Mouse (Mus musculus) c-Kit-positive CD71-positive TER-119-positive erythroid progenitor cells, embryonic 14.5 days (primary cell): ENCODE measurements around the gene Xrra1.
"Not testable (repeated sequence)": the region's sequence is repeated elsewhere in the genome, so short reads cannot be mapped to it uniquely, and the experiment has no call there.

Source experiments
- DNase-seq: peaks from one replicate; pipeline ENCODE4 v3.0.0-alpha.2; 2013; ENCODE audit warnings: low spot score

The Xrra1 gene

DNA sequence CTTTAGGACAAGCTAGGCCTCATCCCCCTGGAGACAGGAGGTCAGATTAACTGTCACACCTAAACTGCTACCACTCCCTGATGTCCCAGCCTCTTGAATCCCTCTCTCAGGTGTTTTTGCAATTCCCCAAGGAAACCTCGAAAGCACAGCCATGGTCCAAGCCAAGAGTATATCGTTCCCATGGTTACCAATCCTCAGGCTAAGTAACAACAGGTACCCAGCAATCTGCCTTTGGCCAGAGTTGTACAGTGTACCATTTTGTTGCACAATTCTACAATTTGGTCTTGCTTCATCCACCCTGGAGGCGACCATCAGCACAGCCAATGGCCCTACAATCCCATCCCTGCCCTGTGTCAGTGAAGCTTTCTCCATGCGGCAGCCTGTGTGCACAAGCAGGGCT lies 38.0 kb downstream of the Xrra1 start:
- DNase-seq, result no peak

GRCm38 (mm10) chr7:99902208-99902607 lies 43.3 kb downstream of the Xrra1 start:
- DNase-seq, result no peak

DNA sequence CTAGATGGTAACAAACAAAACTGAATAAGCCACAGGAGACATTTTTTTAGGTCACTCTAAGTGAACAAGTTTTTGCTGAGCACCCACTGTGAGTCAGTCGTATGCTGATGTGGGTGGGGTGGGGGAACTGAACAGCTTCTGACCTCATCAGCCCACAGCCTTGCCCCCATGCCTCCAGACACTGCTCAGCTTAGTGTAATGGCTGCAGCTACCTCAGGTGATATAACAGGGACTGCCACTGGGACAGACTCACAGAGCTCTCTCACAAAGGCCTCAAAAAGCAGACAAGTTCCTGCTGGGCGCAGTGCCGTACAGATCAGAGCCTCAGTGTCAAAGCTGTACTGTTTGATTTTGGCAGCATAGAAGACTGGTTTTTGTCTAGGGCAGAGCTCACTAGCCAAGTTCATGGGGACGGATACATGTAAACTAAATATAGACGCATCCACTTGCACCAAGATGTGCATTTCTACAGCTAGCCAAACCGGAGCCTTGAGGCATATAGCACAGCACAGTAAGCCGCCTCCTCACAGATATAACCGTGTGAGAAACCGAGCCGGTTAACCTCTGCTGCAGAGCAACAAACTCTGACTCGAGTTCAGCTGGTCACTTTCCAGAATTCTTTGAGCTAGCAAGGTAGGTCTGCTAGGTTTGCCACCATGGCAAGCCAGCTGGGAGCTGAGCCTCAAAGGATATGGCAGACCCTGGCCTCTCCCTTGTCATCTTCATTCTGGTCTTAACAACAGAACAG lies 44.2 kb downstream of the Xrra1 start:
- no peak for DNase-seq

DNA sequence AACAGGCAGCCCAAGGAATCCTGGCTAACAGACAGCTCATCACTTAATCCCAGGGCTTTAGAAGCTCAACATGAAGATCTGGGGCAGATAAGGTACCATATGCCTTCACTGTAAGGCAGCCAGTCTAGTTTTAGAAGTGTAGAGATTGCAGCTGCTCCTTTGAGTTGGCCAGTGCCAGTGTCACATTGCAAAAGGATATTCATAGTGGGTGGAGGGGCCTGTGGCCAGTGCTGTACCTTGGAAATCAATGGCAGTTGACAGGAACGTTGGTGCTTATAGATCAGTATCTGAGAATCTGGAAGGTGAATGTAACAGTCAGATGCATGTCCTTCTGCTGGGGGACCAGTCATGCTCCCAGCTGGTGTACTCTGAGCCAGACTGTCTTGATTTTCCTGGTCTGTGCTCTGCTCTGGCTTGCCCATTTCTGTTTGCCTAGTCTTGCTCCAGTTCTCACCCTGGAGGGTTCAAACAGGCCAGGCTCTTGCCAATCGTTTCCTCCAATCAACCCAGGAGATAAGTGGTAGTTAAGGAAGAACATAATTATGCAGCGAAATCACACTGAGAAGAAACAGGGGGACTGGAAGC lies 45.6 kb downstream of the Xrra1 start:
- no peak for DNase-seq

- DNase-seq, result no peak
These were observed 47.4 kb downstream of the Xrra1 start for GRCm38 (mm10) chr7:99906346-99906745.

DNA sequence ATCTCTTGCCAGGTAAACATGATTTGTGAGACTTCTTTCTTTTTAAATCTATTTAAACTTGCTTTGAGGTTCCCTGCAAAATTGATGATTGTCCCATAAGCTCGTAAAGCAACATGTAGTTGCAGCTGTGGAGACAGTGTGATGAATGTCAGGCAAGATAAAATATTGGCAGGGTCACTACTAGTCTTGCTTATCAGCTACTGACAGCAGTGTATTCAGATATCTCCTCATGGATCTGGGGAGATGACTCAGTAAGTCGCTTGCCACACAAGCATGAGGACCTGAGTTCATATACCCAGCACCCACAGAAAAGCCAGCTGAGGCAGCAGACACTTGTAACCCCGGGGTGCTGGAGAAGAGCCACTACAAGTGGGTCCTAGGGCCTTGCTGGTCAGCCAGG lies 48.5 kb downstream of the Xrra1 start:
- DNase-seq, result peak; percentile 42

DNA sequence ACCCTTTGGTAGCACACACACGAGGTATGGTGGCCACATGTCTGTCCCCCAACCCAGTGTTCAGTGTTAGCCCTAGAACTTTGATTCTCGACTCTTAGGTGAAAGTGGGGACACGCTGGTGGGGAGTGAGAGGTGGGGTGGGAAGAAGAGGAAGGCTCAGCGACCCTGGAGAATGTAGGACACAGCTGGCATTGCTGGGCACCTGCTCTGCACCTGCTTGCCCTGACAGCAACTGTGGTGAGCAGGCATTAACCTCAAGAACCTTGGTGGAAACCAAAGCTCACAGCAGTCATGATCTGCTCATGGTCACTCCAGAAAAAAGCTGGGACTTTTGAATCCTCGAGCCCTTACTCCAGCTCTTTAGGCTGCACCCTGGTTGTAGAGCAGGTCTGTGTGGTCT lies 52.1 kb downstream of the Xrra1 start:
- DNase-seq, result no peak

DNA sequence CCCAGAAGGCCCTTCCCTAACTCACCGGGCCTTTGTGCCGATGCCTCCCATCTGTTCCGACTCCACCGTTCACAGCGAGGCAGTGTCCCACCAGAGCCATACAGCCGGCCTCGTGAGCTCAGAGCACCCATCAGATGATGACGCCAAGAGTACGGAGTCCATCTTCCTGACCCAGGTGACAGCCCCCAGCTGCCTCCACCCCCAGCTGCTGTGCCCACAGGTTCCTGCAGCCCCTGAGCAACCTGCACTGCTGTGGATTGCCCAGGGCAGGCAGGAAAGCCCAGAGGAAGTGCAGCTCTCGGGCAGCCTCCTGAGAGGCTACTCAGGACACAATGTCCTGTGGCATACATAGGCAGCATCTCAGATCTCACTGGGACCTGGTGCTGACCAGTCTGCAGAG lies 55.4 kb downstream of the Xrra1 start:
- DNase-seq, result no peak

DNA sequence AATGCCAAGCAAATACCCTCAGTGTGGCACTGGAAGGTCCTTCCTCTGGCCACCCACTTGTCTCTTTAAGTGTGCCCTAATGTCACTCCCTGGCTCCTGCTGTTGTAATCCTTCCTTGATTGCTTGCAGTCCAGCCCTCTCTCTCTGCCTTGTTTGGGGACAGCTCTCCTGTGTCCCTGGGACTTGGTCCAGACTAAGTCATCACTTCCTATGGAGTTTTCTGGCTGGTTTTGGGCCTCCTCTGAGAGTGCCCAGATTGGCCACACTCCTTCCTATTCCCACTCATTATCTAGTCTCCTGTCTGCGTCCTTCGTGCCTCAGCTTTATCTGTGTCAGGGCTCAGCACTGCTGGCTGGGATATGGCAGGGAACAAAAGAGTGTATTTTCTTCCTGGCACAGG lies 56.6 kb downstream of the Xrra1 start:
- no peak for DNase-seq

- DNase-seq, result no peak
These were observed 57.9 kb downstream of the Xrra1 start for GRCm38 (mm10) chr7:99916741-99917319.

DNA sequence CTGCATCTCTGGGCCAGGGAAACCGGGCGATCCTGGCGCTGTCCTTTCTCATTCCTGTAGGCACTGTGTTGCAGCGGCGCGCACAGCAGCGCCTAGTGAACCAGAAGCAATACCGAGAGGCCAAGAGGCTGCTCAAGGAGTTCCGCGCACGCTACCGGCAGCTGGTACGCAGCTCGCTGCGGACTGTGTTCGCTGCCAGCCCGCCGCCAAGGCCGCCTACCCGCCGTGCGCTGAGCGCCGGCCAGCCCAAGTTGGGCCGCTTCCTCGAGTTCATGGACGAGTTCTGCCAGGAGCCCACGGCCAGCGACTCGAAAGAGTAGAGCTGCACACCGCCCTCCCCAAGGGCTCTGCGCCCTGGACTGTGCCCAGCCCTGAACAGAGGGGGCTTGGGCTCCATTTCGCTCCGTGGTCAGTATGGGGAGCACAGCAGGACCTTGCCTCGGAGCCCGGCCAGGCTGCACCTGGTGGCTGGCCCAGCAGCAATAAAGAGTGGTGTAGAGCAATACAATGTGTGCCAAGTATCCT lies 58.5 kb downstream of the Xrra1 start:
- no peak for DNase-seq

DNA sequence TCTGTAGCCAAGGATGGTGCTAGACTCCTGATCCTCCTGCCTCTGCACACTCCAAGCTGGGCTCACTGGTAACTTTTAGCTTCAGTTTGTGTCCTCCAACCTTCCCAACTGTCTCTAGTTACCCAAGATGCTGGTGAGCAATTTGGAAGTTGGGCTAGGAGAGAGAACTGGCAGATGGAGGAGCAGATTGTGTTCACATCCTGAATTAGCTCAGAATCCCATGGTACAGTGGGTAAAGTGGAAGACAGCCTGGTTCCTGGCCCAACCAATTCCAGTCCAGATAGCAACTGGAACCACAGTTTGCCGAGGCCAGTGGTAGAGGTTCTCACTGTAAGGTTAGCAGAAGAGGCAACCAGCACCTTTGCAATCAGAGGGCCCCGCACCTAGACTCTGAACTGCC lies 60.2 kb downstream of the Xrra1 start:
- DNase-seq, result no peak

DNA sequence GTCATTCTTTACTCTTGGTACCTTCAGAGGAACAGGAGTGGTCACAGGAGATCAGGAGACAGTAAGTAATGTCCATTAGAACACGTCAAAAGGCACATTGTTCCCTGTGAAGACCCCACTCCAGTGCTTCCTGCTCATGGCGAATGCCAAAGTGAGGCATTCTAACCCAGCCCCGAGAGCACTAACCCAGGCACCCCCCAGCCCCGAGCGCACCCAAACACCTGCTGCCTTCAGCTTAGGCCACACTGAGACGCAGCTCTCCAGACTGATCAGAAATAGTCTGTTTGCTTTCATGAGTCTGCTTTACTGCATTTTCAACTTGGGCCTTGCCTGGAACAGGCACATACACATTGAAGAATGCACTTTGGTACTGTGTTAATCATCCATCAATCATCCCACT lies 61.1 kb downstream of the Xrra1 start:
- DNase-seq, result no peak

DNA sequence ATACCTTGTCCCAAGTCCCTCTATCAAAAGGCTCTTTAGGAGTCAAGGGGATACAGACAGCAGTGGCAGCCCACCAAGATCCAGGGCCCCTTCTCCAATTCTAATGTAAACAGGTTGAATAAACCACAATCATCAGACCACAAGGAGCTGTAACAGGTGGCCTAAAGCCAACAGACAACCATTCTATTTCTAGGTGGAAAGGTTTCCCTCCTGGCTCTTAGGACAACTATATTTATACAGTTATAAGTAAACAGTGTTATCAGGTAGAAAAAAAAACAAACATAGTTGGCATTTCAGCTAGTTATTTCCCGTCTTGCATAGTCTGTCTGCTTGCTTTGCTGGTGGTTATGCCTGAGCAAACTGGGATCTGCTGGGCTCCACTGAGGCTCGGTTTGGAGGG lies 61.5 kb downstream of the Xrra1 start:
- no peak for DNase-seq

DNA sequence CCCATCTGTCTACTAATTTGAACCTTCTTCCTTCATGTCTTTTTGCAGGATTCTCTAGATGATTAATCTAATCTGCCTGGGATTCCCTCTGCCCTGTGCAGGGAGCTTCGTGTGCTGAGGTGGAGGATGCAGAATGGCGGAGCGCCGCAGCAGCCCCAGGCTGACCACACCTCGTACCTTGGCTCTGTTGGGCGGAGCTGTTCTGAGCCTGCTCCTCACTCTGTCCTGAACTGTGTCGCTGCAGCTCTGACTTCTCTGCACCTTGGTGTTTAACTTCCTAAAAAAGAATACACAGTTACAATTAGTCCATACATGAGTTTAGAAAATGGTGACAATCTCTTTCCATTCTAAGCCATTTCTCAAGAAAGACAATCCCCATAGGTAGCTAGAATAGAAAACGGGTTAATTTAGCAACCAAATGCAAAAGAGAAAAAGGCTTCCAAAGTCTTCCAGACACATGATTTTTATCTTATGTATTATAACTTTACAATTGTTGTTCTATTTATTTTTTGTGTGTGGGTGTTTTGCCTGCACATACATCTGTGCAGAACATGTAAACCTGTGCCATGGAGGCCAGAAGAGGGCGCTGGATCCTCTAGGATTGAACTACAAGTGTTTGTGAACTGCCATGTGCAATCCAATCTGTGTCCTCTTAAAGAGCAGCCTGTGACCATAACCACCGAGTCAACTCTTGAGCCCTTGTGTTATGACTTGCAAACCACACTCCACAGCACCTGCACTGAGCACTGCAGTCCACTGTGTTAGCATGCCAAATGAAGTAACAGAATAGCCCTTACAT lies 68.2 kb downstream of the Xrra1 start:
- peak; percentile 32 for DNase-seq

DNA sequence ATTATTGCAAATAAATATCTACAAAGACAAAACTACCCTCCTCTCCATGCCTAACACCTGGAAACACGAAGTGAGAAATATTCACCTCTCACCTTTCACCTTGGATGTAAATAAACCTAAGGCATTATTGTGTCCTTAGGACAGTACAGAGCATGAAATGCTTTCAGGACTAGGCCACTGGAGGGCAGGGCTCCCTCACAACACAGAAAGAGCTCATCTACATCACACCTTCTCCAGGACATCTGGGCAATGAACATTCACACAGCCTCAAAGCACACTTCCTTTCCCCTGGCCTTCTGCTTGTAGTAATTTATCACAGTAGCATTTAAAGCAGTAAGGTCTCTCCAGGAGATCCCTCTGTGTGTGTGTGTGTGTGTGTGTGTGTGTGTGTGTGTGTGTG lies 76.8 kb downstream of the Xrra1 start:
- DNase-seq, result no peak

DNA sequence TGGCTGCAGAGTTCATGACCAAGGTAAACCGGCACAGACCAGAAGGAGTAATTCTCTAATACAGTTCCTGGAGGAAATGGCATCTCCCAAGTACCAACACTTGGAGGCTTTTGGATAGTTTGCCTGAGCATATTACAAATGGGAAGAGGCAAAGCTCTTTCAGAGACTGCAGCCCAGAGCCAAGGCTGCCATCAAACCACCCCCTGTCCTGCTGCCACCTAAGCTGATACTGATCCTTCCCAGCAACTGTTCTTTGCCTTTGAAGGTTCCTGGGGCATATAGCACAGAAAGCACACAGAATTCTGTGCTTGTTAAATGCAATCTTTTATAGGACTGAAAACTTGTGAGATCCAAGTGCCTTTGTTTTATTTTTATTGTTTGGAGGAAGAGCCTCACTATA lies 81.8 kb downstream of the Xrra1 start:
- no peak for DNase-seq

DNA sequence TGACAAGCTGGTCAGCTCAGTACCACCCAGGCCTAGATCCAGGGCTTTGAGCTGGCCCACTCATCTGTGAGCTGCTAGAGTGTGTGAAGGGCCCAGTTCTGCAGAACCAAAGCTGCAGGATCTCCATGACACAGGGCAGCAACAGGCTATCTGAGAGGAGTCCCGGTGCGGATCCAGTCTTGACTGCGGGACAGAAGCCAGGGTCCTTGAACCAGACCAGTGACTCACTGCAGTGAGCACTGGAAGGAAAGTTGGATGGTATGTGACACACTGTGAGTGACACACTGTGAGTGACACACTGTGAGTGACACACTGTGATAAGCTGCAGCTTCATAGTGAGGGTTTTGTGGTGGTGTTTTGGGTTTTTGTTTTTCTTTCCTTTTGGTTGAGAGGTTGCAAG lies 85.6 kb downstream of the Xrra1 start:
- no peak for DNase-seq

DNA sequence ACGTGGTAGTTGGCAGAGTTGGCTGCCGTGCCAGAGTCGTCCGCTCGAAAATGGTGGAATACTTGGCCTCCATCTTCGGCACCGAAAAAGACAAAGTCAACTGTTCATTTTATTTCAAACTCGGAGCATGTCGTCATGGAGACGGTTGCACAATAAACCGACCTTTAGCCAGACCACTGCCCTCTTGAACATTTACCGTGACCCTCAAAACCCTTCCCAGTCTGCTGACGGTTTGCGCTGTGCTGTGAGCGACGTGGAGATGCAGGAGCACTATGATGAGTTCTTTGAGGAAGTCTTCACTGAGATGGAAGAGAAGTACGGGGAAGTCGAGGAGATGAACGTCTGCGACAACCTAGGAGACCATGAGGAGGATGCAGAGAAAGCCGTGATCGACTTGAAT lies 86.1 kb downstream of the Xrra1 start:
- not testable (repeated sequence) for DNase-seq

- DNase-seq, result no peak
These were observed 87.0 kb downstream of the Xrra1 start for GRCm38 (mm10) chr7:99945939-99946338.

- DNase-seq, result no peak
These were observed 87.4 kb downstream of the Xrra1 start for GRCm38 (mm10) chr7:99946356-99946755.

DNA sequence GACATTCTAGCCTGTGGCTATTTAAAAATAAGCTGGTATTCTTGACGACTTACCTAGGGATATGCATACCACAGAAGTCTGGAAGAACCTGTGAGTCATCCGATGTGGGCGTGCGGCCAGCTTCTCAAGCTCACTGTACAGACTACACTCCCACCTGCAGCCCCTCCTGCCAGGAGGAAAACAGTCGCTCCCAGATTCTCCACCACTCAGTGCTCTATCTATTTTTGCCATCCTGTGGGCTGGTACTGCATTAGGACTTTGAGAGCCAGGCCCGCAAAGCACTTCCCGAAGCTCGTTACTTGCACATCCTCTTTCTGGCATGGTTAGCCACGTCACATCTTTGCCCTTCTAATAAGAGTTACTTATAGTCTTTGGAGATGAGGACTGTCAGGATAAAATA lies 88.4 kb downstream of the Xrra1 start:
- DNase-seq, result no peak
